Mouse (Mus musculus): ENCODE results near the gene Rpl3. TPM values are rescaled to one million over a fixed set of nuclear protein-coding genes. Genes with fewer than 3 reads are reported as not detected.
A peak's percentile ranks its signal among the peaks of the same experiment; 100 is the strongest.
"Not testable (repeated sequence)": the region's sequence is repeated elsewhere in the genome, so short reads cannot be mapped to it uniquely, and the experiment has no call there.

Gene Rpl3
- polyA plus RNA-seq, 1 experiment from 2014 or later = 1,134 TPM

DNA sequence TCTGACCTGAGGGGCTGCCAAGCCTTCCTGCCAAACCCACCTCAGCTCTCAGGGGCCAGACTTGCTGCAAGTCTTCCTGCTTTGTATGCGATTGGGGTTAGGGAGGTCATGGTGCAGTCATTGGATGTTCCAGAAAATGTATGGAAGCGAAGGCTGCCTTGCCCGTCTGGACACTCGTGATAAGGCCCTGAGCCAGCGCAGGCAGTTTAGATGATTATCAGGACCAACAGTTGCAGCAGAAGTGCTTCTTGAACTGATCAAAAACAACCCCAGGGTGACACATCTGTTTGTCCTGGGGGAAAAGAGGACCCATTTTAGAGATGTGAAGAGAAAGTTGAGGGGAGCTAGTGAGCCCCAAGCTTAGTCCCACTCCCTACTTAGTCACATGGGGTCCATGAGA lies 39.0 kb upstream of the Rpl3 start:
- 64% methylated on average over 5 of the region's 5 CpGs for WGBS
- Histone ChIP-seq H3K36me3 (no peaks in the 10 kb centered on the region), H3K9ac (no peak overlapping the region), H3K4me2 (replicated peaks) (no peak overlapping the region), H3K4me1 (replicated peaks) (peaks cover 14% of the 10 kb centered on the region), H3K4me3 (replicated peaks) (no peak overlapping the region), H3K9me3 (no peaks in the 10 kb centered on the region), H3K27me3 (replicated peaks) (no peaks in the 10 kb centered on the region), H3K27ac (no peak overlapping the region)
- no peak for ATAC-seq

DNA sequence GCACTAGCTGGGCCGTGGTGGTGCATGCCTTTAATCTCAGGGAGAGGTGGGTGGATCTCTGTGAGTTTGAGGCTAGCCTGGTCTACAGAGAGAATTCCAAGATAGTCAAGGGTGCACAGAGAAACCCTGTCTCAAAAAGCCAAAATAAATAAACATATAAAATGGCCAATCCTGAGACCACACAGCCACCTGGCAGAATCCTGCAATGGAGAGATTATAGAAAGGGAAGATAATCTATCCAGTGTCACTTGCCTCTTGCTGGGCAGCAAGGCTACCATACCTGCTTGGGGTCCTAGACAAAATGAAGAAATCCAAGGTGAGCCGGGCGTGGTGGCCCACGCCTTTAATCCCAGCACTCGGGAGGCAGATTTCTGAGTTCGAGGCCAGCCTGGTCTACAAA lies 38.3 kb upstream of the Rpl3 start:
- 85% methylated on average over 6 of the region's 6 CpGs for WGBS
- no peaks in the 10 kb centered on the region for H3K27me3 ChIP-seq (replicated peaks)
- ATAC-seq = no peak
- no peak overlapping the region for H3K27ac ChIP-seq
- no peak overlapping the region for H3K4me3 ChIP-seq (replicated peaks)
- H3K36me3 ChIP-seq = no peaks in the 10 kb centered on the region
- peaks cover 12% of the 10 kb centered on the region for H3K4me1 ChIP-seq (replicated peaks)
- no peak overlapping the region for H3K9ac ChIP-seq
- H3K9me3 ChIP-seq = no peaks in the 10 kb centered on the region
- no peak overlapping the region for H3K4me2 ChIP-seq (replicated peaks)

DNA sequence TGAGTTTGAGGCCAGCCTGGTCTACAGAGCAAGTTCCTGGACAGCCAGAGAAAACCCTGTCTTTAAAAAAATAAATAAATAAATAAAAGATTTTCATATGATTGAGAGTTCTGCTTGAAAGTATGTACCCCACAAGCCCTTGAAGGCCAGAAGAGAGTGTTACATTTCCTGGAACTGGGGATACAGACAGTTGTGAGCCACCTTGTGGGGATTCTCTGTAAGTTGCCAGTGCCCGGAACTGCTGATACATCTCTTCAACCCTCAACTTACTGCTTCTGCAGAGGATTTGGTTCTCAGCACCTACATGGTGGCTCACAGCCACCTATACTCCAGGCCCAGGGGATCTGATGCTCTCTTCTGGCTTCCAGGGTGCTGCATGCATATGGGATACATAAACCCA lies 35.5 kb upstream of the Rpl3 start:
- H3K27me3 ChIP-seq (replicated peaks) = no peaks in the 10 kb centered on the region
- H3K4me3 ChIP-seq (replicated peaks) = no peak overlapping the region
- H3K4me2 ChIP-seq (replicated peaks) = no peak overlapping the region
- 52% methylated on average over 1 of the region's 1 CpGs for WGBS
- H3K4me1 ChIP-seq (replicated peaks) = no peaks in the 10 kb centered on the region
- ATAC-seq = no peak
- H3K27ac ChIP-seq = no peak overlapping the region
- H3K9ac ChIP-seq = no peak overlapping the region
- H3K36me3 ChIP-seq = no peaks in the 10 kb centered on the region
- H3K9me3 ChIP-seq = no peaks in the 10 kb centered on the region

DNA sequence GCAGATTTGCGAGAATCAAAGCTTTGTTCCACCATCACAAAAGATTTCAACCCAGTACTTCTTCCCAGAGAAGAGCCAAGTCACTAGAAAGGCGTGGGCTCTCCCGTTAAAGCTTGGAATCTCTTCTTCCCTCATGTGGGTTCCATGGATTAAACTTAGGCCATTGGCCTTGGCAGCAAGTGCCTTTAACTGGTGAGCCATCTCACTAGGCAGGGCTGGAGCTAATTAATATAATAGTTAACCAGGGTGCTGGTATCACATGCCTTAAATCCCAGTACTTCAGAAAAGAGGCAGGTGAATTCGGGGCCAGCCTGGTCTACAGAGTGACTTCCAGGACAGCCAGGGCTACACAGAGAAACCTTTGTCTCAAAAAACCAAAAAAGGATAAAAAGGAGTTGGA lies 33.0 kb upstream of the Rpl3 start:
- no peak overlapping the region for H3K9ac ChIP-seq
- WGBS = 77% methylated on average over 4 of the region's 4 CpGs
- no peak overlapping the region for H3K4me2 ChIP-seq (replicated peaks)
- no peaks in the 10 kb centered on the region for H3K9me3 ChIP-seq
- H3K36me3 ChIP-seq = no peaks in the 10 kb centered on the region
- H3K4me1 ChIP-seq (replicated peaks) = no peaks in the 10 kb centered on the region
- no peak overlapping the region for H3K27ac ChIP-seq
- no peak overlapping the region for H3K4me3 ChIP-seq (replicated peaks)
- no peak for ATAC-seq
- no peaks in the 10 kb centered on the region for H3K27me3 ChIP-seq (replicated peaks)

DNA sequence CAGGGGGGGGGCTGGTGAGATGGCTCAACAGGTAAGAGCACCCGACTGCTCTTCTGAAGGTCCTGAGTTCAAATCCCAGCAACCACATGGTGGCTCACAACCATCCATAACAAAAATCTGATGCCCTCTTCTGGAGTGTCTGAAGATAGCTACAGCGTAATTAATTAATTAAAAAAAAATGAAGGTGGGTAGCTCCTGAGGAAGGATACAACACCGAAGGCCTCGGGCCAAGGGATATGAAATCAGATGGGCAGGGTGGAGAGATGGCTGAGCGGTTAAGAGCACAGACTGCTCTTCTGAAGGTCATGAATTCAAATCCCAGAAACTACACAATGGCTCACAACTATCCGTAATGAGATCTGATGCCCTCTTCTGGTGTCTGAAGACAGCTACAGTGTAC lies 30.8 kb upstream of the Rpl3 start:
- H3K27ac ChIP-seq; H3K27me3 ChIP-seq (replicated peaks); H3K4me2 ChIP-seq (replicated peaks); H3K9ac ChIP-seq; H3K4me3 ChIP-seq (replicated peaks); H3K9me3 ChIP-seq; H3K36me3 ChIP-seq; H3K4me1 ChIP-seq (replicated peaks); ATAC-seq: not testable (repeated sequence)
- 92% methylated on average over 6 of the region's 6 CpGs for WGBS

DNA sequence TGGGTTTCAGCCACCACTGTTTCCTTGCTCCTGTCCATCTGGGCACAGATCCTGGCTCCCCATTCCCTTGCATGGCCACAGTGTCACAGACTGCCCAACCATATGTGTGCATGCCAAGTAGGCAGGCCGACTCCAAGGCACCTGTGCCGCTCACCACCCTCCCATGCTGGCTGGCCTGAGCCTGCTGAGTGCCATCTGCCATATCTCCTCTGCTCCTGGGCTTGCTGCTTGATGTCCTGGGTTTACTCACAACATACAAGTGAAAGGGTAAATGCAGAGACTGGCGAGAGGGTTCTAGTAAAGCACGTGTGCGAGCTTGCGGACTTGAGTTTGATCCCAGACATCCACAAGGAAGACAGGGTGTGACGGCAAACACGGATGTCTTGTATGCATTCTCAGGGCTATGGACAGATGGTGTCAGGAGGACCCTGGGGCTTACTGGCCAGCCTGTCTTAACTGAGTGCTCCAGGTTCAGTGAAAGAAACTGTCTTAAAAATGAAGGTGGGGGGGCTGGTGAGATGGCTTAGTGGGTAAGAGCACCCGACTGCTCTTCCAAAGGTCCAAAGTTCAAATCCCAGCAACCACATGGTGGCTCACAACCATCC lies 30.2 kb upstream of the Rpl3 start:
- 87% methylated on average over 9 of the region's 9 CpGs for WGBS
- Histone ChIP-seq H3K27me3 (replicated peaks) (no peaks in the 10 kb centered on the region), H3K36me3 (no peaks in the 10 kb centered on the region), H3K4me2 (replicated peaks) (no peak overlapping the region), H3K9me3 (no peaks in the 10 kb centered on the region), H3K9ac (no peak overlapping the region), H3K4me3 (replicated peaks) (no peak overlapping the region), H3K4me1 (replicated peaks) (no peaks in the 10 kb centered on the region), H3K27ac (no peak overlapping the region)
- no peak for ATAC-seq

DNA sequence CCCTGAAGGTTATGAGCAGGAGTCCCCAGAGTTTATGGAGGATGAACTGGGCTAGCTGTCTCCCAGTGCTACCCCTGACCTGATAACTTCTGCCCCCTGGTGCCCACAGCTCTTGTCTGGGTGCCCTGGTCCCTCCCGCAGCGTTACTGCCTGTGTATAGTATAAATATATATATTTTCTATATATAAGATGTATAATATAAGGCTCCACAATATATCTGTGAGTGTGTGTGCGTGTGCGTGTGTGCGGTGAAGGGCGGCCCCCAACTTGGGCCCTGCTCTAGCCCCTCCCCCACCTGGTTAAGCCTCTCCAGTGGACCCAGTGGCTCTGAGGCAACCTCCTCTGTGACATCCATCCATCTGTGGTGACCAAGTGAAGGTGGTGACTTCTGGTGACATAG lies 27.4 kb upstream of the Rpl3 start:
- H3K4me2 ChIP-seq (replicated peaks) = no peak overlapping the region
- no peak overlapping the region for H3K9ac ChIP-seq
- WGBS = 88% methylated on average over 6 of the region's 6 CpGs
- H3K27ac ChIP-seq = no peak overlapping the region
- H3K36me3 ChIP-seq = no peaks in the 10 kb centered on the region
- H3K4me1 ChIP-seq (replicated peaks) = 0 out of 2 replicates have a peak, but pooled peaks cover 3% of the 10 kb centered on the region
- no peak overlapping the region for H3K4me3 ChIP-seq (replicated peaks)
- no peak for ATAC-seq
- H3K27me3 ChIP-seq (replicated peaks) = no peaks in the 10 kb centered on the region
- no peaks in the 10 kb centered on the region for H3K9me3 ChIP-seq

DNA sequence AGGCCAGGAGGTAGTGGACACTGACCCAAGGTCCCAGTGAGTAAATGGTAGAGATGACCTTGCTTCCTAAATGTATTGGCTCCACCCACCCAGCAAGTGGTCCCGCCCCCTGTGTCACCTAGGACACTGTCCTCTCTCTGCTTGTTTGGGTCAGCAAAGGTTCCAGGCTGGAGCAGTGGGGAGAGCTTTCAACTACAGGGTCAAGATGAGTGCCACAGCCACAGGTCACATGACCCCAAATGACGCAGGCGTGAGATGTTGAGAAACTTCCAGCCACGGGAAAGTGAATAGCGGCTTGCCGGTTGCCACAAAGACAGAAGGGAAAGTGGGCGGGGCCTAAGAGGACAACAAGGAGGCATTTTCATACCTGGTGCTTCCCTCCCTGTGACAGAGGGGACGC lies 25.5 kb upstream of the Rpl3 start:
- WGBS = 65% methylated on average over 8 of the region's 8 CpGs
- Histone ChIP-seq H3K9ac (no peak overlapping the region), H3K9me3 (no peaks in the 10 kb centered on the region), H3K4me2 (replicated peaks) (no peak overlapping the region), H3K36me3 (no peaks in the 10 kb centered on the region), H3K27ac (no peak overlapping the region), H3K27me3 (replicated peaks) (no peaks in the 10 kb centered on the region), H3K4me1 (replicated peaks) (0 out of 2 replicates have a peak, but pooled peaks cover 3% of the 10 kb centered on the region), H3K4me3 (replicated peaks) (no peak overlapping the region)
- ATAC-seq = no peak

DNA sequence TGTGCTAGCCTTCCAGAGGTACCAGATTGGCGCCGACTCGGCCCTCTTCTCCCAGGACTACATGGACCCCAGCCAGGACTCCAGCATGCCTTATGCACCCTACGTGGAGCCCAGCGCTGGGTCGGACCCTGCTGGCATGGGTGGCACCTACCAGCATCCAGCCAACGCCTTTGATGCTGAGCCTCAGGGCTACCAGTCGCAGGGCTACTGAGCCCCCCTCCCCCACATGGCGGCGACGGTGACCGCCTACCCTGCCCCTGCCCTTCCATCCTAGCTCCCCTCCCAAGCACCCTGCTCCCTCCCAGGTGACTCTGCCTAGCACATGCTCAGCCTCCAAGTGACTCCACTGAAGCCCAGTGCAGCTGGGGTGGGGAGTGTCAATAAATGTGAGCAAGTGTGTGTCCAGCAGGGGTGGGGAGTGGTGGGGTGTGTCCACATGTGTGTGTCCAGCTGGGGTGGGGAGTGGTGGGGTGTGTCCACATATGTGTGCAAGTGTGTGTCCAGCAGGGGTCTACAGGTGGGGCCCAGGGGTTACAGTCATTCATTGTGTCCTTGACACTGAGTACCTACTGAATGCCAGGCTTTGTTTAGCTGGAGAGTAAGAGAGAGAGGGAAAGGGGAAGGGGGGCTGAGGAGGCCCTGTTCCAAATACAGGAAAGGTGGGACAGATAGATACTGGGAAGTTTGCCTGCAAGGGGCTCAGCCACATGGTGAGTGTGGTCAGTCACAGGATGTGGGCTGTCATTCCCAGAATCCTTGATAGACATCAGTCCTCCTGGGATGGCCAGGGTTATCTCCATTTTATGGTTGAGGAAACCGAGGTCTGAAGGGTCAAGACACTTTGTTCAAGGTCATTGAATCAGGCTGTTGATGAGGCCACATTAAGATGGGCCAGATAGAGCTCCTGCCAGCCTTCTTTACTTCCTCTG lies 24.5 kb upstream of the Rpl3 start:
- Histone ChIP-seq H3K4me3 (replicated peaks) (no peak overlapping the region), H3K27ac (no peak overlapping the region), H3K4me2 (replicated peaks) (0 out of 2 replicates have a peak overlapping the region, but pooled peaks have one; percentile 11), H3K9ac (no peak overlapping the region), H3K9me3 (no peaks in the 10 kb centered on the region), H3K27me3 (replicated peaks) (no peaks in the 10 kb centered on the region), H3K4me1 (replicated peaks) (0 out of 2 replicates have a peak, but pooled peaks cover 3% of the 10 kb centered on the region), H3K36me3 (no peaks in the 10 kb centered on the region)
- 73% methylated on average over 13 of the region's 13 CpGs for WGBS
- peak; percentile 42; the same call in 1 of the 2 replicates for ATAC-seq

DNA sequence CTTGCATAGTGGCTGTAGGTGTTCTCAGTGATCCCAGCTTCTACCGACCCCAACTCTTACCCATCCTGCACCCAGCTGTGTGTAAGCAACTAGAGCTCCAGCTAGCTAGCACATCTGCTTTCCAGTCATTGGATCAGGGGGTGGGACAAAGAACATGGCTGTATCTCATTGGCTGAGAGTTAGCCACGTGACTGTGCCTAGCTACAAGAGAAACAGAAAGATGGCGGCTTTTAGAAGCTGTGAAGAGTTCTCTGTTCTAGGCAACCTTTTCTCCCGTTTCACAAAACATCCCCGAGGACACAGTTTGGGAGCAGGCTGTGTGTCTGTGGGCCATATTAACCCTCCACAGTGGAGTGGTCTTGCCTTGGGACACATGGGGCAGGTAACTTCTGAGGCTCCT lies 23.6 kb upstream of the Rpl3 start:
- no peak overlapping the region for H3K9ac ChIP-seq
- H3K36me3 ChIP-seq = no peaks in the 10 kb centered on the region
- ATAC-seq = no peak
- 58% methylated on average over 5 of the region's 5 CpGs for WGBS
- 0 out of 2 replicates have a peak, but pooled peaks cover 3% of the 10 kb centered on the region for H3K4me1 ChIP-seq (replicated peaks)
- 0 out of 2 replicates have a peak overlapping the region, but pooled peaks have one; percentile 11 for H3K4me2 ChIP-seq (replicated peaks)
- H3K27me3 ChIP-seq (replicated peaks) = no peaks in the 10 kb centered on the region
- H3K4me3 ChIP-seq (replicated peaks) = no peak overlapping the region
- no peak overlapping the region for H3K27ac ChIP-seq
- H3K9me3 ChIP-seq = no peaks in the 10 kb centered on the region

DNA sequence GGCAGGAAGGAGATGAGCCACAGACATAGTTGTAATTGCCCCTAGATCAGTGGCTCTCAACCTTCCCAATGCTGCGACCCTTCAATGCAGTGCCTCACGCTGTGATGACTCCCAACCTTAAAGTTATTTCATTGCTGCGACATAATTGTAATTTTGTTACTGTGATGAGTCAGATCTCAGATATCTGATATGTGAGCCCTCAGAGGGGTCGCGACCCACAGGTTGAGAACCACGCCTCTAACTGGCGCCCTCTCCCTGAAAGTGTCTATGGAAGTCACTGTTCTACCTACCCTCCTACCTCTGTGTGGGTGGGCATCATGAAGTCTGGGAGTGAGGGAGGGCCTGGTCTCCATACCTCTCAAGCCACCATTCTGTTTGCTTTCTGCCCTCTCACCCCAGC lies 22.7 kb upstream of the Rpl3 start:
- 85% methylated on average over 7 of the region's 7 CpGs for WGBS
- ATAC-seq = no peak
- Histone ChIP-seq H3K4me1 (replicated peaks) (0 out of 2 replicates have a peak, but pooled peaks cover 3% of the 10 kb centered on the region), H3K27ac (no peak overlapping the region), H3K9me3 (no peaks in the 10 kb centered on the region), H3K4me3 (replicated peaks) (no peak overlapping the region), H3K9ac (no peak overlapping the region), H3K4me2 (replicated peaks) (no peak overlapping the region), H3K36me3 (no peaks in the 10 kb centered on the region), H3K27me3 (replicated peaks) (no peaks in the 10 kb centered on the region)

DNA sequence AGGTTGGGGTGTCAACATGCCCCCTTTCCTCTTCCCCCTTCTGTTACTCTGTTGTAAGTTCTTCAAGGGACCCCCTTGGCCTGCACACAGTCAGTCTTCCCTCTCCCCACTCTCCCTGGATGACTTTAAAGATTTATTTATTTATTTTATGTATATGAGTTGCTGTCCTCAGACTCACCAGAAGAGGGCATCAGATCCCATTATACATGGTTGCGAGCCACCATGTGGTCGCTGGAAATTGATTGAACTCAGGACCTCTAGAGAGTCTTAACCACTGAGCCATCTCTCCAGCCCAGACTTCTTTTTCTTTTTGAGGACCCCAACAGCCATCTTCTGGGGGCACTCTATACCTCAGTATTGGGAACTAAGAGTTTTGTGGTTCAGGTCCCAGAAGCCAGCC lies 20.8 kb upstream of the Rpl3 start:
- 0 out of 2 replicates have a peak, but pooled peaks cover 3% of the 10 kb centered on the region for H3K4me1 ChIP-seq (replicated peaks)
- H3K9ac ChIP-seq = no peak overlapping the region
- ATAC-seq = no peak
- no peaks in the 10 kb centered on the region for H3K36me3 ChIP-seq
- H3K27me3 ChIP-seq (replicated peaks) = no peaks in the 10 kb centered on the region
- no peaks in the 10 kb centered on the region for H3K9me3 ChIP-seq
- H3K4me3 ChIP-seq (replicated peaks) = no peak overlapping the region
- WGBS = 52% methylated on average over 2 of the region's 2 CpGs
- no peak overlapping the region for H3K27ac ChIP-seq
- no peak overlapping the region for H3K4me2 ChIP-seq (replicated peaks)
